Mouse (Mus musculus): ENCODE data around the gene Prap1. TPM values are rescaled to one million over a fixed set of nuclear protein-coding genes. Genes with fewer than 3 reads are reported as not detected.
"Not testable (repeated sequence)": the region's sequence is repeated elsewhere in the genome, so short reads cannot be mapped to it uniquely, and the experiment has no call there.

The Prap1 gene
- total RNA-seq, 2 experiments from 2014 or later, result not detected

DNA sequence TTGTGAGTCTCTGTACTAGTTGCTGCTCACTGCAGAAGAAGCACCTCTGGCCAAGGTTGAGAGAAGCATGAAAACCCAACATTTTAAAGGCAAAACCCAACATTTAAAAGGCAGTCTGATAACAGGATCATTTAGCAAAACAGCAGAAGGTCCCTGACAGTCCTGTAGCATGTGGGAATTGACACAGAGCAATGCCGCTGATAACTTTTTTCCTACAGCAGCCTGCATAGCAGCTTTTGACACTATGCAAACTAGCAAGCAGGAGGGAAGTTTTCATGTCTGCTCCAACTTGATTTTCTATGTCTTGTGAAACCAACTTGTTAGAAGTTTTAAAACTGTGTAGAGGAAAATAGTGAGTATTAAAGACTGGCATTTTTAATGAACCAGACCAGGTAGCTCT lies 31.2 kb downstream of the Prap1 start:
- DNase-seq (ENCODE audit: extremely low spot score in 1 of 2, low spot score in 2 of 2), result no peak
- intact Hi-C loops (cut with DNase I), result no loop called here

GRCm38 (mm10) chr7:140125278-140126021 lies 32.3 kb downstream of the Prap1 start:
- intact Hi-C loops (cut with DNase I), result no loop called here
- DNase-seq (ENCODE audit: extremely low spot score in 1 of 2, low spot score in 2 of 2), result peak; percentile 83 to 95

- DNase-seq (ENCODE audit: extremely low spot score in 1 of 2, low spot score in 2 of 2), result no peak
- intact Hi-C loops (cut with DNase I), result no loop called here
Measured at GRCm38 (mm10) chr7:140126022-140126350, 32.8 kb downstream of the Prap1 start.

DNA sequence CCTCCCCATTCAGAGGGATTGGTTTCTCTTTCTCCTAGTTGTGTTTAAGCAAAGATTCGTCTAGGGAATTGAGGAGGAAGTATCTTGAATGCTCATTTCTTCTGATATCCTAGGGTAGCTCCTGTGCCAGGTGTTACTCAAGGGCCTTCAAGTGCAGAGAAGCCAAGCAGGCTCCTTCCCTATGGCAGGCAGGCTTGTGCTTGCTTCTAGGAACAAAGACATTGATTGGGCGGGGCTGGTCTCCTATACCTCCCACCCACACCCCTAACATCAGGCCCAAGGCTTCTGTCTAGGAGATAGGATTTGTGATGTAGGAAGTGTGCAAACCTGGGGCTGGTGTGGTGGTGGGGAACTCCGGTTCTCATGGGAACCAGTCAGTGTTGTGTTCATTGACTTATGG lies 33.7 kb downstream of the Prap1 start:
- intact Hi-C loops (cut with DNase I), result no loop called here
- DNase-seq (ENCODE audit: extremely low spot score in 1 of 2, low spot score in 2 of 2), result no peak

DNA sequence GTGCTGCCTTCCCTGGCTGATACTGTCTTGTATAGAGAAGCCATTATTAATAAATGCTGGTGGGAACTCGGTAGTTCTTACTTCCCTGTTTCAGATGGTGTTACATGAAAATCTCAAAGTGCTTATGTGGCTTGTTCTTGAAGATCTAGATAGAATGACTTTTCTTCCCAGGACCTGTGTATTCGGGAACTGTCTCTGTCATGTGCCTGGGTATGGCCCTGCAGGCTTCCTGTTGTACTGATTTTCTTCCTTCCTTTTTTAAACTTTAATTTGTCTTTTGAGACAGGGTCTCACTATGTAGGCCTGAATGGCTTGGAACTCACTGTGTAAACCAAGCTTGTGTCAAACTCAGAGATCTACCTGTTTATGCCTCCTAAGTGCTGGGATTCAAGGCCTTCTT lies 34.7 kb downstream of the Prap1 start:
- intact Hi-C loops (cut with DNase I), result no loop called here
- no peak for DNase-seq (ENCODE audit: extremely low spot score in 1 of 2, low spot score in 2 of 2)

DNA sequence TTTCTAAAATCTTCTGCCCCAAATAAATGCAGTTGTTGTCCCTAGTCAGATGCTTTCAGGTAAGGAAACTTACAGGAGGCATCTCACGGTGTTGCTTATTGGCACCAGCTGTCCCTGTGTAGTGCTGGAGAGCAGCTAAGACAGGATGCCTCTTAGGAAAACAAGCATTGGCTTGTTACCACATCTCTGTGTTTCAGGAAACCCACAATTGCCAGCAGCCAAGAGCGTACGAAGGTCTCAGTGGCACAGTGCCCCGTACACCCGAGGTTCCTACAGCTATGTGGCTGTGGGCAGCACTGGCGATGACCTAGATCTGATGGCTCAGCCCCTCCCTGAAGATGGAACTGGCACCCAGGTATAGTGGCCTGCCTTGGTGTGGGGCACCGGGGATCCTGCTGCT lies 39.0 kb downstream of the Prap1 start:
- intact Hi-C loops (cut with DNase I); DNase-seq (ENCODE audit: extremely low spot score in 1 of 2, low spot score in 2 of 2): not testable (repeated sequence)

DNA sequence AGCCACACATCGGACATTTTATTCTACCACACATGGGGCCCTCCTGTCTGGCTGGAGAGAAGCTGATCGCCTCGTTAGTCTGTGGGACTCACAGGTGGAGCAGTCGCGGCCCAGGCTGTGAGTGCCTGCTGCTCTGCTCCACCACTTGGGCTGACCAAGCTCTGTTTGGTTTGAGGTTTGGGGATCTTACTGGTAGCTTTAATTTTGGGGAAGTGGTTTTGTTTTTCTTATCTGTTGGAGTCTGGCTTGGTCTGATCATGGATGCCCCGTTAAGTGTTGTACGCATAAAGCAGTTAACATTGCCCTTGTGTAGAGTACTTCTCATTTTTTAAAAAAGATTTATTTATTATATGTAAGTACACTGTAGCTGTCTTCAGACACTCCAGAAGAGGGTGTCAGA lies 40.8 kb downstream of the Prap1 start:
- DNase-seq (ENCODE audit: extremely low spot score in 1 of 2, low spot score in 2 of 2); intact Hi-C loops (cut with DNase I): not testable (repeated sequence)

- intact Hi-C loops (cut with DNase I), result no loop called here
- no peak for DNase-seq (ENCODE audit: extremely low spot score in 1 of 2, low spot score in 2 of 2)
Measured at GRCm38 (mm10) chr7:140135106-140135770, 42.0 kb downstream of the Prap1 start.

DNA sequence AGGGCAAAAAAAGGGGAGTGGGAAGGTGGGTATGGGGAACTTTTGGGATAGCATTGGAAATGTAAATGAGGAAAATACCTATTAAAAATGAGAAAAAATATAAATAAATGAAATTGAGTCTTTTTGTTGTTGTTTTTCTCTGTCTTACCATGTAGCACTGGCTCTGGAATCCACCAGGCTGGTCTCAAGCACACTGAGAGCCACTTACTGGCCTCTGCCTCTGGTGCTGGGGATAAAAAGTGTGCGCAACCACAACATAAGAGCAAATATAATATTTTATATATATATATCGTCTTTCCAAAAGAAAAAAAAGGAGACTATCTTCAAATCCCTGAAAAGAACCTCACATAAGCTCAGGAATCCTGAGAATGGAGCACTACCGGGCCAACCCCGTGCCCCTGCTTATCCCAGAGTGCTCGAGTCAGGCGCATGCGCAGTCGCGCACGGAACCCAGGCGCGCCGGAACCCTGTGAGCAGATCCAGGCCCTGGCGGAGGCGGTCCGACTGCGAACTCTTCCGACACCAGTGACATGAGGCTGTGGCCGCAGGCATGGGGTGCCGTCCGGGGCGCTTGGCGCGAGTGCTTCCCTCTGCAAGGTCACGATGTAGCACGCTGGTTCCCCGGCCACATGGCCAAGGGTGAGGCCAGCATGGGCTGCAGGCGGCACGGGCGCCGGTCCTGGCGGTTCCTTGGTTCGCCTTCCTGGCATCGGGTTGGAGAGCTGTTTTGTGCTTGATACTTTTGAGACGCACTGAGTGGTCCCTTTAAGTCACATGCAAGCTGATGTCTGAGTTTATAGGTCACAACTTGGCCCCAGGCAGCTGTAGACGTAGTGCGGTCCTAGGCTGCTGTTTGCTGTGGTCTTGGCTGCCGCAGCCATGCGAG lies 44.2 kb downstream of the Prap1 start, which contains the start of gene Mtg1:
Gene Mtg1, plus strand, starts transcription at position 430 of the 886 bp plus-strand sequence.
- DNase-seq (ENCODE audit: extremely low spot score in 1 of 2, low spot score in 2 of 2), result peak; percentile 96 to 97
- intact Hi-C loops (cut with DNase I), result no loop called here

GRCm38 (mm10) chr7:140138021-140138310 lies 44.8 kb downstream of the Prap1 start:
- intact Hi-C loops (cut with DNase I), result no loop called here
- DNase-seq (ENCODE audit: extremely low spot score in 1 of 2, low spot score in 2 of 2), result no peak

DNA sequence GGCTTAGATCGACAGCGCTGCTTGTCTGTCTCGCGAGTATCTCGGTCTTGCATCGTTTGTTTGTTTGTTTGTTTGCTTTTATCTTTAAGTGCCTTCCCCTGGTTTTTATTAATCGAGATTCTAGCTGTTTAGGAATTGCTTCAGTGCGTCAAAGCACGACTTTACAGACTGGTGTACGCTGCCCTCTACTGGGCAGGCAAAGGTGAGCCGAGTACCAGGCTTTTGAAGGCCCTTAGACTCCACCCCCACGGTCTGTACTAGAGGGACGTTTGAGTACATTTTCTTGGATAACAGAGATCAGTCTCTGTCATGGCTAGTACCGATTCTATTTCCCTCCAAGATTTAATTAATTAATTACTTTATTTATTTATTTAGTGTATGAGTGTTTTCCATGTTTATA lies 48.2 kb downstream of the Prap1 start:
- intact Hi-C loops (cut with DNase I), result loop anchor here (2.0 kb wide), 1 partner anchor 61 kb away; no protein-coding TSS in a partner anchor
- peak in 1 of 2 experiments; percentile 75 for DNase-seq (ENCODE audit: extremely low spot score in 1 of 2, low spot score in 2 of 2)

DNA sequence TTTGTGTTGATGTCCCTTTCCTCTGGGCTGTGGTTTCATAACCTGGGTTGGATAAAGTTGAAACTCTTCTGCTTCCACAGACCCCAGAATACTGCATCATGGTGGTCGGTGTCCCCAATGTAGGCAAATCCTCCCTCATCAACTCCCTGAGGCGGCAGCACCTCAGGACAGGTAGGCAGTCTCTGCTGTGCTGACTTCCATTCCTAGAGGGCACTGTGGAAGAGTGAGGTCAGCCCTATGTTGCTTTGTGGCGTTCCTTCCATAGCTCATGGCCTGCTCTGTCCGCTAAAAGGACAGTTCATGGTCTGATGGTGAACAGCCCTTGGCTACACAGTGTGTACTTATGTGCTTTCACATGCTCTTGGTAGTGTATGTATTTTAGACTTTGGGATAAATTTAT lies 51.4 kb downstream of the Prap1 start:
- no peak for DNase-seq (ENCODE audit: extremely low spot score in 1 of 2, low spot score in 2 of 2)
- intact Hi-C loops (cut with DNase I), result no loop called here

Other genes starting within 250 kb of the Prap1 start
- gene Kndc1, start 198.7 kb upstream of the Prap1 start, total RNA-seq (2021), result 10 to 100 TPM; 37.6 to 42.2 TPM
- not detected for gene Utf1, start 149.6 kb upstream of the Prap1 start, total RNA-seq (2021)
- gene 6430531B16Rik, start 114.6 kb upstream of the Prap1 start, total RNA-seq (2021), result under 1 TPM; 0.39 to 0.55 TPM
- gene Adam8, start 100.8 kb upstream of the Prap1 start, total RNA-seq (2021), result under 1 TPM; 0.81 to 0.89 TPM
- 10 to 100 TPM; 23.8 to 26.9 TPM for gene Zfp511, start 57.0 kb upstream of the Prap1 start, total RNA-seq (2021)
- gene Tubgcp2, start 56.7 kb upstream of the Prap1 start, total RNA-seq (2021), result 10 to 100 TPM; 40.9 to 44.2 TPM
- under 1 TPM; 0.22 to 0.47 TPM for gene Msx3, start 44.3 kb upstream of the Prap1 start, total RNA-seq (2021)
- gene Caly, start 10.8 kb upstream of the Prap1 start, total RNA-seq (2021), result 100 to 1,000 TPM; 222 to 234 TPM
- 10 to 100 TPM; 22.6 to 30.0 TPM for gene Fuom, start 9.0 kb downstream of the Prap1 start, total RNA-seq (2021)
- 1 to 10 TPM; 6.5 to 9.4 TPM for gene Paox, start 22.4 kb downstream of the Prap1 start, total RNA-seq (2021)
- 10 to 100 TPM; 57.3 to 57.5 TPM for gene Echs1, start 23.1 kb downstream of the Prap1 start, total RNA-seq (2021)
- gene Mtg1, start 44.2 kb downstream of the Prap1 start, total RNA-seq (2021), result 10 to 100 TPM; 21.3 to 29.2 TPM
- 100 to 1,000 TPM; 172 to 178 TPM for gene Sprn, start 61.5 kb downstream of the Prap1 start, total RNA-seq (2021)
- not detected for gene Olfr522, start 71.4 kb downstream of the Prap1 start, total RNA-seq (2021)
- not detected for gene Olfr523, start 79.8 kb downstream of the Prap1 start, total RNA-seq (2021)
- gene Olfr524, start 112.6 kb downstream of the Prap1 start, total RNA-seq (2021), result not detected
- under 1 TPM; 0.26 to 0.36 TPM for gene Cd163l1, start 124.9 kb downstream of the Prap1 start, total RNA-seq (2021)
- under 1 TPM in 1 of 2 experiments, not detected in 1; 0.06 TPM for gene 5830411N06Rik, start 153.9 kb downstream of the Prap1 start, total RNA-seq (2021)
- not detected for gene Olfr525, start 227.5 kb downstream of the Prap1 start, total RNA-seq (2021)
- not detected for gene Olfr527, start 240.6 kb downstream of the Prap1 start, total RNA-seq (2021)